Mouse (Mus musculus) layer of hippocampus, adult 9-11 months (tissue): Measurements from ENCODE around the gene Nmi.
A peak's percentile ranks its signal among the peaks of the same experiment; 100 is the strongest.
"Not testable (repeated sequence)": the region's sequence is repeated elsewhere in the genome, so short reads cannot be mapped to it uniquely, and the experiment has no call there.

Experiments used
- DNase-seq: peaks from one replicate; pipeline ENCODE4 v3.0.0; 2022

Gene Nmi

DNA sequence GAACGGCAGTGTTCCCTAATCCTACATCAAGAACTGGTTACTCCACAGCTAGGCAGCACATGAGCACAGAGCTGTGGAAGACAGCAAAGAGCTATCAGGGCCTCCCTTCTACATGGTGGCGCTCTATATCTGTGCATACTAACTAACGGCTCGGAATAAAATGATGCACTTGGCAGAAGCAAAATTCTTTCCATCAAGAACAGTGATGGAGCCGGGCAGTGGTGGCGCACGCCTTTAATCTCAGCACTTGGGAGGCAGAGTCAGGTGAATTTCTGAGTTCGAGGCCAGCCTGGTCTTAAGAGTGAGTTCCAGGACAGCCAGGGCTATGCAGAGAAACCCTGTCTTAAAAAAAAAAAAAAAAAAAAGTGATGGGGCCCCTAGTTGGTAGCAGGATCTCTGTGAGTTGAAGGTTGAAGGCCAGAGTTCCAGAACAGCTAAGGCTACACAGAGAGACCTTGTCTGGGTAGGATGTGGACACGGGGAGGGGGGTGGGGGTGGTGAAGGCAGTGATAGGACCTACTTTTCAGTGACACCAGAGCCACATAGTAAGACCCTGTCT lies at the start of gene Nmi:
Nmi (minus strand) TSS at position 85 of the 559 bp plus-strand sequence.
- no peak for DNase-seq

DNA sequence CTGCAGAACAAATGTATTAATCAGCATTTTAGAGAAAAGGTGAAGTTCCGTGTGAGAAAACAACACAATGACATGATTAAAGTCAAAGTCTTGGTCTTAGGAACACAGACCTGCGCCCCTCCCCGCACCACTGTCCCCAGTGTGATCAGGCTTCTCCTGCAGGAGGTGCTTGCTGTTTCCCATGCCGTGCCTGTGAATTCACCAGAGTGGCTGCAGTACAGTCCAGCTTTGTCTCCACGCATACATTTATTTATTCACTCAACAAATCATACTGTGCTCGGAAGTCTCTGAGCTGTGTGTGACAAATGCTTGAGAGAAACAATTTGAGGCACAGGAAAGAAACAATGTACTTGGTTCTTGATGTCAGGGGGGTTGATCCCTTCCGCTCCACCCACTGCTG lies 43.1 kb upstream of the Nmi start:
- DNase-seq, result no peak

DNA sequence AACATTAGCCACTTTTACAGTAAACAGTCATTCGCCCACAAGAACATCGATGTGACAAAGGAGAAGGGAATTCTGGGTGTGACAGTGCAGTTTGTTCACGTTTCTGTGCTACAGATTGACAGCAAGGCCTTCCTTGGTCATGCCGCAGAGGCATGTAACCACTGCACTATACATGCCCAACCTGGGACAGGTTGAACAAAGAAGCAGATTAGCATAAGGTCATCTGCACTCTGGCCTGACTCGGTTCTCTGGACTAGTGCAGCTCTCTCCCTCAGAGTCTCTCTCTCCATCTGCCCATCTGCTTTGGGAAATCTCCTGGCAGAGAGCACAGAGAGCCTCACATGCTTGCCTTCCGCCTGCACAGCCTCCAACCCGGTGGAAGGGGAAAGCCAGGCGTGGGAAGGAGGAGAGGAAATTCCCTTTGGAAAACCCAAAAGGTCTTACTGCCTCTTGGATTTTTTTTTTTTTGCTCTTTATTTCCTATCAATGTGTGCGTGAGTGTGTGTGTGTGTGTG lies 40.1 kb upstream of the Nmi start:
- DNase-seq, result peak; percentile 15

DNA sequence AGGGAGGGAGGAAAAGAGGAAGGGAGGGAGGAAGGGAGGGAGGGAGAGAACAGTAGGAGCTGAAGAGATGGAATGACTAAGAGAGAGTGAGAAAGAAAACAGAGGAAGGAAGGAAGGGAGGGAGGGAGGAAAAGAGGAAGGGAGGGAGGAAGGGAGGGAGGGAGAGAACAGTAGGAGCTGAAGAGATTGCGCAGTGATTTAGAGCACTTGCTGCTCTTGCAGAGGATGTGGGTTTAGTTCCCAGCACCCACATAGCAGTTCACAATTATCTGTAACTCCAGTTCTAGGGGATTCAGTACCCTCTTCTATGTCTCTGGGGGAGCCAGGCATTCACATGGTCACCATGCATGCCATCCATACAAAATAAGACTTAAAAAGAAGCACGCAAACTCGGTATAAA lies 38.5 kb upstream of the Nmi start:
- DNase-seq, result not testable (repeated sequence)

DNA sequence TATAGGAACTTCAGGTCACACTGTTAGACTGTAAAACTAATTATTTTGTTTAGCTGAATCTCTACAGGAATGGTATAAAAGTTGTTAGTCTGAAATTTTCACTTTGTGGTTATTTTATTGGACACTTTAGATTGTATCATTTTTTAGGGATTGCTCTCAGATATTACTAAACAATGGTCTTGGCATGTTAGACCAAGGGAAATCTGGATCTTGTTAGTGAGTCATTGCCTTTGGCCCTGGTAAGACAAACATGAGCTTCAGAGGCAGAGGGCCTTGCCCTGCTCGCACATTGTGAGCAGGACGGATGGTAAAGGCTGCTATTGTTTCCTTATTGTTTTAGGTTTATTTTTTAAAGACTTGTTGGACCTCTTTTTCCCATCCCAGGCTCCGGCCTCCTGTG lies 33.1 kb upstream of the Nmi start:
- DNase-seq, result no peak

DNA sequence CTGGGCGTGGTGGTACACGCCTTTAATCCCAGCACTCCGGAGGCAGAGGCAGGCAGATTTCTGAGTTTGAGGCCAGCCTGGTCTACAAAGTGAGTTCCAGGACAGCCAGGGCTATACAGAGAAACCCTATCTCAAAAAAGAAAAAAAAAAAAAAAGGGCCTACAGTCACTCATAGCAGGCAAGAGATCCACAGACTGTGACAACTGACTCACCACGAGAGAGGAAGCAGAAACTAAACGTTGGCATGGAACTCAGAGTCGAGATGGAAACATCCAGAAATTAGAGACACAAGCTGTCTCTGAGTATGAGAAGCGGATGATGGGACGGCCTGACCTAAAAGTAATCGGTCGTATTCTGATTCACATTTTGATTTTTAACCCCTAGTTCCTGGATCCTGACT lies 29.0 kb upstream of the Nmi start:
- DNase-seq, result not testable (repeated sequence)

DNA sequence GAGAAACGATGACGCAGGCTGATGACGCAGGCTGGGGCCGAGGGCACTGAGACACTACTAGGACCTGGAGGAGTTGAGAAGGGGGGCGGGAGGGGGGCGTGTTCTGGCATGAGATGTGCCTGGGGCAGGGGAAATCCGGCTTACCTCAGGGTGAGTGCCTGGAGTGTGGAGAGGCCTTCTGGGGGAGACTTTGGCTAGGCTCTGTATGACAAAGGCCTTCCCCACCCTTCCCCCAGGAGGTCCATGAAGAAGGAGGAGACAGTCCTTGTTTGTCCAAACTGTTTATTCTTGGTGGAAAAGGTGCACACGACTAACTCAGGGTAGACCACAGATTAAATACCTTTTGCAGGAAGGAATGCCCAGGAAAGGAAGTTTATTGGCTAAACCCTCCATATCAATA lies 28.2 kb upstream of the Nmi start:
- DNase-seq, result no peak

DNA sequence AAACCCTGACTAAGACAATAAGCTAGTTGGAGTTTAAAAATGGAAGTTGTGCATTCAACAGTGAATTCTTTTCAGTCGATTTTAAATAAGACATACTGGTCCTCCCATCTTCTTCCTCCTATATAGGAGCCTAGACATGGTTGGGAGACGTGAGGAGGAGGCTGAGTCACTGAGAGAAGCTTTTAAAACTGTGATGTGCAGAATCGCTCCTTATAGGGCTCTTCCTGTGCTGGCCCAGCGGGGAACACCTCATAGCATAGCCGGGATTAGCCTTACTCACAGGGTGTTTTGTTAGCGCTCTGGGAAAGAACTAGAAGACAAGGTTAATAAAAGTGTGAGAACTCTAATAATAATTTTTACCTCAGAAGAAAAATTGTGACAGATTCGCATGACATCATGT lies 26.7 kb upstream of the Nmi start:
- DNase-seq, result no peak

DNA sequence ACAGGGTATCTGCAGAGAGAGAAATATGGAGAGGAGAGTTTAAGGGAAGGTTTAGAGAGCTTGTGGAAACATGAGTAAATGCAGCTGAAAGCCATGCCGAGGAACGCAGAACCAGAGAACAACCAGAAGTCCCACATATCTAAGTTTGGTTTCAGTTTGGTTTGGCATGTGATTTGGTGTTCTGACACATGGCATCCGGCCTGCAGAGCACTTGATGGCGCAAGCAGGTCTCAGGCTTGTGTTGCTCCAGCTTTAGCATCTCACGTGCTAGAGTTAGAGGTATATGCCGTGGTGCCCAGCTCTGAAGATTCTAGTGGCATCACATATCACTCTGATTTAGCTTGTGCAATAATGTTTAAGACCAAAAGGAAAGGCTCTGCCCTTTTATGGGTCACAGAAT lies 18.2 kb upstream of the Nmi start:
- peak; percentile 11 for DNase-seq

DNA sequence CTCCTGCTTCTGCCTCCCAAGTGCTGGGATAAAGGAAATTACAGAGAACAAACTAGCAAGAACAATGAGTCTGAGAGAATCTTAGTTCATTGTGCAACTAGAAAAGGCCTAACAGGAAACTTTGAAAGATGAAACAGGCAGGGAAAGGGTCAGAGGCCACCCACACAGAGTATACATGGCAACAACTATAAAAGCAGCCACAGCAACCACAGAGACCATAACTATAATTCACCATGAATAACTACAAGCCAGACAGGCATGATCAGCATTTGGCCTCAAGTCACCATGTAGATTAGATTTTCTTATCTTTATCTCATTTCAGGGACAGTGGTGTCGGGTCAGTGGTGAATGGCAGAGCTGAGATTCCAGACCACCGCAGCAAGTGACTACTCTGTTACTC lies 16.3 kb upstream of the Nmi start:
- DNase-seq, result no peak

DNA sequence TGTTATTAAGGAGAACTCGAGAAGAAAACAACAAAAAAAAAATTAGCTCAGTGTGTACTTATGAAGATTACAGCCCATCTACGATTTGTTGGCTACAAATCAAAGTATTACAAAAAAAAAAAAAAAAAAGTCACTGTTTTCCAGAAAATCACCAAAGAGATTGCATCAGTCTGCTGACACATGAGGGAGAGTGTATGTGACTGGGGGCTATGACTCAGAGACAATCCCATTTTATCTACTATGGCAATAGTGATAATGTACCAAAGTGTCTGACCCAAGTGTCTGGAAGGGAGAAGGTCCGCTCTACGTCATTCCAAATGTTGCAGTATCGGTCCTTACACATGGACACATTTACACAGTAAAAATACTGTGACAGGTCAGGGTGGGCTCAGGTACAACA lies 13.4 kb upstream of the Nmi start:
- DNase-seq, result no peak

DNA sequence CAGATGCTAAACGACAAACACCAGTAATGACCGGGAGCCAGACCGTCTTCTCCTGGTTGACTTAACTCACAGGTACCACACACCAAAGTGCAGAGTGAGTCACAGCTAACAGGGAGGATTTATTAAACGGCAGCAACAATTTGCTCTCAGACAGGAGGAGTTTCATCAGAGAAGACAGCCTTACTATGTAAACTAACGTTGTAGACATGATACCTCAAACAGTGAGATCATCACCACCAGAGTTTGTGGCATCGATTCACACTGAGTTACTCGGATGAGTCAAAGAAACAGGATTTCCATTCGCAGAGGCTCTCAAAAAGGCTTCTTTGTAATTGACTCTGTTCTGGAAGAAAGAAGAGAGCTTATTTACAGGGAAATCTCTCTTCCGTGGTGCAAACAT lies 12.9 kb upstream of the Nmi start:
- no peak for DNase-seq

DNA sequence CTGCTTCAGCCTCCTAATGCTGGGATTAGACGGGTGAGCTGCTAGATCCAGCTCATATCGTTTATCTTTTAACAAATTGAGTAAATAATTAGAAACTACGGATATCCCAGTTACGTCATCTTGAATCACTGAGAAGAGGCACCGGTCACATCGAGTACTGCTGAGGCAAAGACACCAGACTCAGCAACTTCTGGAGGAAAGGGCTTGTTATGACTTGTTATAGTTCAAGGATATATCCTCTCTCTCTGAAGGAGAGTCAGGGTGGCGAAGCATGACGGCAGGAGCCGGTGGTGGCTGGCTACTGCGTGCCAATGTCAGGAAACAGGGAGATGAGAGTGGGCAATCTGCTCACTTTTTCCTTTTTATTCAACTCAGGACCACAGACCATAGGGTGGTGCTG lies 11.9 kb upstream of the Nmi start:
- no peak for DNase-seq

DNA sequence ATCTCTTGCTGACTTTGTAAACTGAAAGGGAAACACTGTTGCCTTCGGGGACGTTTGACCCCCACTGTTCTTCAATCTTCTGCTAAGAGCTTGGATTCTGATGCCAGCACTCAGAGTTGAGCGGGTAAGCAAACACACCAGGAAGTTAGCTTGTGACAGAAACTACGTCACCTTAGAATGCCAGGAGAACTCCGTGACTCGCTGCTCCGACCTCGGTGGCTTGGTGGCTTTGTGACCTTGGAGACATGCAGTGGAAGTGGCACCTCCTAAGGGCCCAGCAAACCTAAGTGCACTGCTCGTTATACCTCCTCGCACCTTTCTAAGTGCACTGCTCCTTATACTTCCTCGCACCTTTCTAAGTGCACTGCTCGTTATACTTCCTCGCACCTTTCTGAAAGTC lies 9.0 kb upstream of the Nmi start:
- DNase-seq, result no peak

DNA sequence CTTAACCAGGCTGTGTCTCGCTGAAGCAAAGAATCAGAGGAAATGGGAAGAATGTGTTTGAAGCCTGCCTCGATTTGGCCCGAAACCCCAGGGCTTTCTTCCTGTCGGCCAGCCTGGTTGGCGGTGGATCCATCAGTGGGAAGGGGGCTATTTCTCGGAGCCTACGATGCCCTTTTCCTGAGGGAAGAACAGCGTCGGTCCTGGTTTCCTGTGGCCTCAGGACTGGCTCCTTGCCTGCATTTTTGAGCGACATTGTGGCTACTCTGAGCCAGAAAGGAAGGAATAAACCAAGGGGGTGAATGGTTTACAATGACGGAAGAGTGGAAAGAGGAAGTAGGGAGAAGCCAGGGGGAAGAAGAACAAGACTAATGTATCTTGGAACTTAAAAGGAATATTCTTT lies 8.3 kb upstream of the Nmi start:
- DNase-seq, result no peak

DNA sequence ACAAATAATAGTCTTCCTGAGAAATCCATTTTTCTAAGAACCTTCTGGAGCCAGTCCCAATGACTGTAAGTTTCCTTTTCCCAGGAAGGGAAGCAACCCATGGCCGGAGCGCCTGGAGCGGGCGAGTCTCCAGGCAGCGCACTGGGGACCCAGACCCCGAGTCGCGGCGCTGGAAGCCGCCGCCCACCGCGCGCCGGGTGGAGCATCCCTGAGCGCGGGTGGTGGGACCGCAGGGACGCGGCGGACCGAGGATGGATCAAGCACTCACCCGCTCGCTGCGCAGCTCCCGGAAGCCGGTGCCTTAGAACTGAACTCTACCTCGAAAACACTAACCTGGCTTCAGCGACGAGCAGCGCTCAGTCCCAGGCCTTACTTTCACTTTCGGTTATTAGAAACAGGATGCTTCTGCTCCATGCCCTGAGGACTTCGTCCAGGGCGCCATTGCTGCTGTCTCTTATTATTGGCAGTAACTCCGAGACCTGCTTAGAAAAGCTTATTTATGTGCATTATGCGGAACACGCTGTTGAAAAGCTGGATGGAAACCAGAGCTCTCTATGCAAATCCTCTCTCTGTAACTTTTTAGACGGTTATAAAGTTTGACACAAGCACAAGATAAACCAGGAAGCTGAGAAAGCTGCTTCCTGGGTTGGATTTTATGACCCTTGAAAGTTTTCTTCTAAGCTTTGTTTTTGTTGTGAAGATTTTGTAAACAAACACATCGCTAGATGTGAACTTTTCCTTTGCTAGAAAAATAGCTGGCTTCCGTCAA lies 469 bp downstream of the Nmi start:
- no peak for DNase-seq

DNA sequence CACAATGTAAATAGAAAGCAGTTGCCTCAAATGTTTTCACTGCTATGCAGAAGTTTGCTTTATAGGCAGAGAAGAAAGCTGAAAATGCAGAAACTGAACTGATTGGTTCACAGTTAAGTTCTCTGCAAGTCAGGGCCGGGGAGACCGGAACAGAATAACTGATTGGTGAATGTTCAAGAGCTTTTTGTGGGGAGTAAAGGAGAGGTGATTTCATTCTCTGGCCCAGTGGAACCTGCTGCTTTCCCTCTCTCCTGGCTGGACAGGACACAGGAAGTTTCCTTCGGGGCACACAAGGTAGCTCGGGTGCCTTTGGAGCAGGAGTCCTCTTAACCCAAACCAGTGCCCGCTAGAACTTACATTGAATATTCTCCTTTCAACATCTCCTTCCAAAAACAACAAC lies 1.2 kb downstream of the Nmi start:
- DNase-seq, result no peak

DNA sequence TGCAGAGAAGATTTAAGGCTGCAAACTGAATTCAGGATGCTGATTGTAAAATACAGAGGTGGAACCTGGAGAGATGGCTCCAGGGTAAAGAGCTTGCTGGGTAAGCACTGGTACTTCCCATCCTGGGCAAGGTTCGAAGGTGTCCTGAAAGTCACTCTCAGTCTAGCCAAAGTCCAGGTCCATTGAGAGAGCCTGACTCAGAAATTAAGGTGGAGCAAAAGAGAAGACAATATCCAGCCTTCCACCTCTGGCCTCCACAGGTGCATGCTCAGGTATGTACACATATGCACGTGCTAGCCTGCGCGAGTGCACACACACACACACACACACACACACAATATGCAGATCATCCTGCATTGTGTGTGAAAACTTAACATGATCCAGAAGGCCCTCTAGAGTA lies 2.4 kb downstream of the Nmi start:
- no peak for DNase-seq

DNA sequence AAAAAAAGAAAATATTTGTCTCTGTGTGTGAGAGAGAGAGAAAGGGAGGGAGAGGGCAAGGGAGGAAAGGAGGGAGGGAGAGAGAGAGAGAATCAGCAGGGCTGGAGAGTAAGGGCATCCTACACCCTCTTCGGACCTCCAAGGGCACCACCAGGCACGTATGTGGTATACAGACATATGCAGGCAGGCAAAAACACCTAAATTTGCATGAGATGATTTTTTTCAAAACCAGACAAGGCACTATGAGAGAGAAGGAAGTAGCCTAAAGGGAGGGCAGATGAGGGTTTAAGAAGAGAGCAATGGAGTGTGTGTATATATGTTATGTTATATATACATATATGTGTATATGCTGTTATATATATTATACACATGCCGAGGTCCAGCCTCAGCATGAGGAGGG lies 6.0 kb downstream of the Nmi start:
- no peak for DNase-seq

DNA sequence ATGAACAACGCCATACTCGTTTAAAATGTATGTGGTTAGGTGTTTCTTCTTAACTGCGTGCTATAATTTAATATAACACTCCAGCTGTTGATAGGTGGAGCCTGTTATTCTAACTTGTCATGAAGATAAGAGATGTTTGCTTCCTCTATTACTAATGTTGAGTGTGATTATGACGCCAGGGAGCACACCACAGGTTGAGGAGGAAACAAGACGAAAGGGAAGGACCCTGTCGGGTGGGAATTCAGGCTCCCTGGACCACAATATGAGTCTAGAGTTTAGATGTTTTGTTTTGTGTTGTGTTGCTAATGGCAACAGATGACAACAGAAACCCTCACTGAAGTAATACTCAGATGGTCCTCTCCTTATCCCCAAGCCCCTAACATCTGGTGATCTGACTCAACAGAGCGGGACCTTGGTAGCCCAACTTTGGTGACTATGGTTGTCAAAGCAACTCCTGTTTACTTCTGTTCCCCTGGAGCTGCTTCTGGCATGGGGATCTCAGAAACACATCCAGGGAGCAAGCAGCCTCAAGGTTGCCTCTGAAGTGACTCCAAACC lies 19.6 kb downstream of the Nmi start:
- no peak for DNase-seq

DNA sequence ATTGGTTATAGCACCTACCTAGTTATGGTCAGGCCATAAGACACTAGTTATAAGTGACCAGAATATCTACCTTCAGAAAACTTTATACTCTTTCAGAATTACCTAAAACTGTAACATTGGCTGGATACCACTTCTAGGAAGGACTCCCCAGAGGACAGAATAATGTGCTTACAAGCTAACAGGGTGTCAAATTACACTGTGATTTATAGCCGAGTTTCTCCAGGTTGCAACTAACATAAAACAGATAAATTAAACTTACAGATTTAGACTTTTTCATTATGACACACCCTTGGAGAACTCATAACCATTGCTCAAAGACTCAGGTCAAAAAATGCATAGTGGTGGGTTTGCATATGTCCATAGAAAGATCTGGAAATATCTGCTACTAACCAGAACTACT lies 22.4 kb downstream of the Nmi start:
- no peak for DNase-seq

DNA sequence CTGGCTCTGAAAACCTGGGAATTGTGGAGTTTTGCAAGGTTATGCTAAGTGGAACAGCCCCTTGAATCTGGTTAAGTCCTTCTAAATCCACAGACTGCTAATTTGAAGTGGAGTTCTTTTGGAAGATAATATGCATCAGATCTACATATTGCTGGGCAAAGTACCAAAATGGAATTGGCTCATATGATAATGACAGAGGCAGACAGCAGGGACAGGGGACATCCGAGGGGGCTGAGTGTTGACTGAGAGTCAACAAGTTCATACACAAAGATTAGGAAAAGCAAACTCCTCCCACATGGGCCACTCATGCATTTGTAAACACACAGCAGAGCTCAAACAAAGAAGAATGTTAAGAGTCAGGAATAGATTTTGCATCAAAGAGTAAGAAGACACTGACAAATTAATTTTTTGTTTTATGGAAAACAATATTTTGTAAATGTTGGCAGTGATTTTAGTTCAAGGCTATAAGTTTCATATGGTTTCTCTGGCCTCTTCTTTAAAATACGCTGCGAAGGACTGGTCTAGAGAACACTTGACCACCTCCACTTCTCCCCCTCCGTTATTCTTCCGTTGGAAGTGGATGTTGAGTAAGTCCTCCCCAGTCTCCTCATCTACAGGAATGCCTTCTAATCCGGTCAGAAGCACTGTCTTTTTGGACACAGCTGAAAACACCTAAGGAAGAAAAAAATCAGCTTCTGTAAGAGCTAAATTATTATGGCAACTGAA lies 25.0 kb downstream of the Nmi start:
- DNase-seq, result no peak

DNA sequence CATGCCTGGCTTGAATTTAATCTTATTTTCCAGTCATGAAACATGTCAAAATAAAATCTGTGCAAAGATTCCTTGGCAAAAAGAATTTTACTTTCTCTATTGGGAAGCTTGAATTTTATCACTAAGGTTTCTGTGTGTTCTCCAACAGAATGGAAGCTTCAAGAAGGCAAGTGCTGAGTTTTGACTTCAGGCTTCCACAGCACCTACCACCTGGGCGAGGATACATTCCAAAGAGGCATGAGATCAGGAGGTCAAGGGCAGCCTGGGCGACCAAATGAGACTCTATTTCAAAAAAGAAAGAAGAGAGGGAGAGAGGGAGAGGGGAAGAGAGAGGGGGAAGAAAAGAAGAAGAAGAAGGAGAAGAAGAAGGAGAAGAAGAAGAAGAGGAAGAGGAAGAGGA lies 27.5 kb downstream of the Nmi start:
- no peak for DNase-seq

DNA sequence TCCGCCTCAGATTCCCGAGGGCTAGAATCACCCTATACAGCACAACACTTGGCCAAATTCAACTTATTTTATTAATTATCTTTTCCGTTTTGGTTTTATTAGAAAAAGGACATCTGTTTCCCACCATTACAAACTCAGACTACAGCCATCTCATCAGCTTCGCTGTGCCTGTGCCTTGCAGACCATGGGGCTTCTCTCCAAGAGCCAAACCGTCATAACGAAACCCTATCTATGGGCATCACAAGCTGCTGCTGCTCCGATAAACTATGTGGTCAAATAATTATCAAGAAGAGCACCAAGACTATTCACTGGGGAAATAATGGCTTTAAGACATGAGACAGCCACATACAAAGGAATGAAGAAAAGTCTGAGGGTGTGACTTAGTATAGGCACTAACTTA lies 31.5 kb downstream of the Nmi start:
- no peak for DNase-seq
